Mouse (Mus musculus) neural tube, embryonic 15.5 days (tissue): ENCODE results near the gene Add1. TPM values are rescaled to one million over a fixed set of nuclear protein-coding genes. Genes with fewer than 3 reads are reported as not detected.

Experiments
- ATAC-seq: fragments of 200-750 bp; cut with Nextera tagmentation; 2 replicates; pipeline ENCODE4 v1.8.0; 2017; ENCODE audit warnings: mild to moderate bottlenecking, moderate TSS enrichment, moderate library complexity; ENCODE audit not compliant: low FRiP score
- H3K27ac ChIP-seq: fragments of 300-500 bp; sonication (generic); replicated peaks from 2 replicates; pipeline ENCODE4 v1.5.1; 2015; ENCODE audit warnings: mild to moderate bottlenecking, inconsistent platforms
- H3K27me3 ChIP-seq: fragments of 300-500 bp; sonication (generic); replicated peaks from 2 replicates; pipeline ENCODE4 v1.6.1; 2015; ENCODE audit warnings: inconsistent platforms
- H3K36me3 ChIP-seq: fragments of 300-500 bp; sonication (generic); 2 replicates; pipeline ENCODE4 v1.6.1; 2015; ENCODE audit warnings: inconsistent platforms
- H3K4me1 ChIP-seq: fragments of 300-500 bp; sonication (generic); 2 replicates; pipeline ENCODE4 v1.6.1; 2015; ENCODE audit warnings: inconsistent platforms
- H3K4me2 ChIP-seq: fragments of 300-500 bp; sonication (generic); 2 replicates; pipeline ENCODE4 v1.6.1; 2015; ENCODE audit warnings: inconsistent platforms, mild to moderate bottlenecking, moderate library complexity
- H3K4me3 ChIP-seq: fragments of 300-500 bp; sonication (generic); replicated peaks from 2 replicates; pipeline ENCODE4 v1.5.1; 2015; ENCODE audit warnings: mild to moderate bottlenecking, inconsistent platforms
- H3K9ac ChIP-seq: fragments of 300-500 bp; sonication (generic); replicated peaks from 2 replicates; pipeline ENCODE4 v1.6.1; 2015; ENCODE audit warnings: mild to moderate bottlenecking, inconsistent platforms
- H3K9me3 ChIP-seq: fragments of 300-500 bp; sonication (generic); replicated peaks from 2 replicates; pipeline ENCODE4 v1.6.1; 2016; ENCODE audit warnings: inconsistent platforms
- WGBS: fragments of 180-500 bp; shearing (Covaris S2); methylation state at CpG from one replicate; pipeline ENCODE4 v1.1.7; 2015; ENCODE audit warnings: mixed read lengths; 5-methylcytosine and 5-hydroxymethylcytosine counted together
- polyA plus RNA-seq: library from polyadenylated mRNA; unstranded; fragments of >200 nt; fragmentation: Nextera tagmentation; extraction: Ambion mirVana; gene quantifications from 2 replicates; pipeline ENCODE4 v1.2.1, GENCODE M21; 2015

Gene Add1
- polyA plus RNA-seq, 1 experiment from 2014 or later = 205 TPM

- no peak overlapping the region for H3K4me3 ChIP-seq
- ATAC-seq = no peak
- no peaks in the 10 kb centered on the region for H3K4me1 ChIP-seq
- H3K4me2 ChIP-seq = no peak overlapping the region
- no peak overlapping the region for H3K9ac ChIP-seq
- no peaks in the 10 kb centered on the region for H3K27me3 ChIP-seq
- H3K9me3 ChIP-seq = no peaks in the 10 kb centered on the region
- H3K27ac ChIP-seq = no peak overlapping the region
- no peaks in the 10 kb centered on the region for H3K36me3 ChIP-seq
- 86% methylated on average over 5 of the region's 5 CpGs for WGBS
Measured at GRCm38 (mm10) chr5:34534776-34535581, 38.5 kb upstream of the Add1 start.

DNA sequence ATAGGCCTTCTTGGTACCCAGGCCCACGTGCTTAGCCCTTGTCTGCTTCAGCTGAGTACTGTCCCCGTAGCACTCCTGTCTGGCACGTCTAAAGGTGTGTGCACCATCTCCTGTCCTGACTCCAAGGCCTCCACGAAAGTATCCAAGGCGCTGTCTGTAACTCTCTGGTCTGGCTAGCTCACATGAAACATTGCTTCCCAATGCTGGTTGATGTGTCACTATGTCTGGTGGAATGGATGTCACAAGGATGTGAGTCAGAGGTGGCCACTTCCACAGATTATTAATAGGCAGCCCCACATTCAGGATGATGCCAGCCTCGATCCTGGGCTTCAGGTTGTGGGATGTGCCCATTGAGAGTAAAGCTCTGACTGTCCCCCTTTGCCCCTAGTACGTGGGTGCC lies 37.6 kb upstream of the Add1 start:
- no peak for ATAC-seq
- H3K27me3 ChIP-seq = no peaks in the 10 kb centered on the region
- WGBS = 84% methylated on average over 7 of the region's 7 CpGs
- no peak overlapping the region for H3K9ac ChIP-seq
- no peaks in the 10 kb centered on the region for H3K4me1 ChIP-seq
- H3K36me3 ChIP-seq = no peaks in the 10 kb centered on the region
- no peak overlapping the region for H3K27ac ChIP-seq
- no peaks in the 10 kb centered on the region for H3K9me3 ChIP-seq
- H3K4me3 ChIP-seq = no peak overlapping the region
- H3K4me2 ChIP-seq = no peak overlapping the region

DNA sequence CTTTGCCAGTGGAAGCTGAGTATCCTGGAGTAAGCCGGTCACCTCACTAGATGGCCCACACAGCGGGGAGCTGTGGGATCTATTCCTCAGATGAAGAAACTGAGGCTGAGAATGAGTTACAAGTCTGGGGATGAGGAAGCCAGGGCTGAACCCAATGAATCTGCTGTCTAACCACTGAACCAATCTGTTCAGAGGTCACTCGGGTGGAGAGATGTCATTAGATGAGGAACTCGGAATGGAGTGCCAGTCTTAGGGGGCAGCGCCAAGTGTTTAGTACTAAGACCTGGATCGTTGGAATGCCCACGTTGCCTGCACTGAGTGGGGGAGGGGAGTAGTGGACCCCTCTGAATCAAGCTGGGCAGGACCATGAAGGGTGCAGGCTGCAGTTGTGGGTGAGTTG lies 35.4 kb upstream of the Add1 start:
- Histone ChIP-seq H3K27me3 (no peaks in the 10 kb centered on the region), H3K4me2 (no peak overlapping the region), H3K36me3 (no peaks in the 10 kb centered on the region), H3K27ac (no peak overlapping the region), H3K9ac (no peak overlapping the region), H3K4me3 (no peak overlapping the region), H3K9me3 (no peaks in the 10 kb centered on the region), H3K4me1 (no peaks in the 10 kb centered on the region)
- no peak for ATAC-seq
- 75% methylated on average over 7 of the region's 7 CpGs for WGBS

- no peak overlapping the region for H3K9ac ChIP-seq
- H3K9me3 ChIP-seq = no peaks in the 10 kb centered on the region
- H3K4me2 ChIP-seq = no peak overlapping the region
- no peak for ATAC-seq
- no peaks in the 10 kb centered on the region for H3K4me1 ChIP-seq
- H3K36me3 ChIP-seq = no peaks in the 10 kb centered on the region
- 46% methylated on average over 5 of the region's 5 CpGs for WGBS
- H3K27ac ChIP-seq = no peak overlapping the region
- H3K27me3 ChIP-seq = no peaks in the 10 kb centered on the region
- no peak overlapping the region for H3K4me3 ChIP-seq
Measured at GRCm38 (mm10) chr5:34538527-34538926, 34.9 kb upstream of the Add1 start.

DNA sequence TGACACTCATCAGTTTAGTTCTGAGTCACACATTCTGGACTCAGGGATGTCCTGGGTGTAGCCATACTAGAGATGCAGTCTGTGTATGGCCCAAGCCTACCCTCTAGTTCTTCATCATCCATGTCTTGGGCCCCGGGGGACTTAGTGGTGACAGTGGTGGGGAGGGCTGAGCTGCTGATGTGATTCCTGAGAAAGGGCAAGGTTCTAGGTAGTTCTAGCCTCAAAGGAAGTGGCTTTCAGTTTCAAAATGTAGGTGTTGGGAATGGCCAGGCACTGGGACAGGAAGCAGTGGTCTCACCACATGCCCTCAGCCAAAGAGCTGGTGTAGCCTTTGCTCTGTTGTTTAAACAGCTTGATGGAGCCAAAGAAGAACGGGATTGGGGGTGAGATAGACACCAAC lies 34.3 kb upstream of the Add1 start:
- WGBS = 93% methylated on average over 2 of the region's 2 CpGs

DNA sequence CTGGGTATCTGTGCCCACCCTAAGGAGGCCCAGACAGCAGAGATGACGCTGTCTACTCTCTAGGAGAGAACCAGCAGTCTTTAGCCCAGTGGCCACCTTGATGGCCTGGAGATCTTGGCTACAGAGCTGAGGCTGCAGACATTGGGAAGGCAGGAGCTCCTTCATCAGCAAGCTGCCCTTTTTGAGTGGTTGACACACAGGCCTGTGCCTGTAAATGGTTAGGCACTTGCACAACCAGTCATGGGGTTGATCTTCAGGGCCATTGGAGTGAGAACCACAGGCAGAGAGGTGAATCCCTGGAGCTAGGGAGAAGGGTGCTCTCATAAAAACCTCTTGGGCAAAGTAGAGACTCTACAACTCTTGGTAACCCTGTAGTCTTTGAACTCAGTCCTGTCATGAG lies 31.3 kb upstream of the Add1 start:
- H3K27ac ChIP-seq = no peak overlapping the region
- H3K9me3 ChIP-seq = no peaks in the 10 kb centered on the region
- WGBS = 95% methylated on average over 1 of the region's 1 CpGs
- H3K36me3 ChIP-seq = no peaks in the 10 kb centered on the region
- H3K9ac ChIP-seq = no peak overlapping the region
- H3K4me3 ChIP-seq = no peak overlapping the region
- H3K4me2 ChIP-seq = no peak overlapping the region
- H3K27me3 ChIP-seq = no peaks in the 10 kb centered on the region
- ATAC-seq = no peak
- H3K4me1 ChIP-seq = no peaks in the 10 kb centered on the region

More for the DNA sequence above, 34.3 kb upstream of the Add1 start:
- Histone ChIP-seq H3K36me3 (no peaks in the 10 kb centered on the region), H3K4me2 (no peak overlapping the region), H3K4me1 (no peaks in the 10 kb centered on the region), H3K4me3 (no peak overlapping the region), H3K9me3 (no peaks in the 10 kb centered on the region), H3K9ac (no peak overlapping the region), H3K27me3 (no peaks in the 10 kb centered on the region), H3K27ac (no peak overlapping the region)
- no peak for ATAC-seq

DNA sequence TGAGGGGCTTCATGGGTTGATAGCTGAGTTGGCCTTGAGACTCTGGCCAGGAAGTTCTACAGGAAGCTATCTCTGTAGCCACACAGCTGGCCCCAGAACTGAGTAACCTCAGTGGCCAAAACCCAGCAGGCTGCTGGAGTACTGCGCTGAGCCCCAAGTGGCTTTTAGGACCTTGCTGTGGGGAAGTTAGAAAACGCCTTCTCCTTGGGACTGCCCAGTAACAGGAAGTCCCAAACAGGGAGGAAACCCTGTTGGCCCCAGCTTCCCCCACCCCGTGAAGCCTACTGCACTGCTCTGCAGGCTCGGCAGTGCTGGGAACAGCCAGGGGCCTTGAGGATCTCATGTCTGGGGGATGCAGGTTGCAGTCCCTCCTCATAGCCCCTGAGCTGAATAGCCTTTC lies 30.4 kb upstream of the Add1 start:
- 55% methylated on average over 4 of the region's 4 CpGs for WGBS
- H3K4me1 ChIP-seq = no peaks in the 10 kb centered on the region
- no peak for ATAC-seq

GRCm38 (mm10) chr5:34547410-34547809 lies 26.1 kb upstream of the Add1 start:
- Histone ChIP-seq H3K27me3 (no peaks in the 10 kb centered on the region), H3K4me3 (no peak overlapping the region), H3K27ac (no peak overlapping the region), H3K9ac (no peak overlapping the region), H3K4me1 (peaks cover 26% of the 10 kb centered on the region), H3K36me3 (peaks cover 10% of the 10 kb centered on the region), H3K4me2 (no peak overlapping the region), H3K9me3 (no peaks in the 10 kb centered on the region)
- ATAC-seq = no peak

More for the DNA sequence above, 30.4 kb upstream of the Add1 start:
- Histone ChIP-seq H3K27ac (no peak overlapping the region), H3K9ac (no peak overlapping the region), H3K36me3 (no peaks in the 10 kb centered on the region), H3K4me3 (no peak overlapping the region), H3K4me2 (no peak overlapping the region), H3K27me3 (no peaks in the 10 kb centered on the region), H3K9me3 (no peaks in the 10 kb centered on the region)

DNA sequence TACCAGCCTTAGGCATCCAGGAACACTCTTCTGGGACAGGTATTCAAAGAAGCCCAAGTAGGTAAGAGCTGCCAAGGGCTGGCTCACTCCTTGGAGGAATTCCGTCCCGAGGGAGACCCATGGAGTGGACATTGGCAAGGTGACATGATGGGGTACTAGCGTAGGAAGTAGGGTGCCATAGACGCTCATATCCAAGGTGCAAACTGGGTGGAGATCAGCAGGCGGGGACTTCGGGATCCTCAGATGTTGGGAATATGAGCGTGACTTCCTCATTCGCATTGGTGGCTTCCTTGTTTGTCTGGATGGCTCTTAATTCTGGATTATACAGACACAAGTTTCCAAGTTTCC lies 24.4 kb upstream of the Add1 start:
- WGBS = 29% methylated on average over 8 of the region's 8 CpGs
- peak; percentile 16; the same call in 1 of the 2 replicates for ATAC-seq

GRCm38 (mm10) chr5:34549483-34550221 lies 23.8 kb upstream of the Add1 start:
- peak overlapping the region; percentile 74 for H3K4me2 ChIP-seq
- H3K4me3 ChIP-seq = peak overlapping the region; percentile 77
- peaks cover 31% of the 10 kb centered on the region for H3K4me1 ChIP-seq
- no peaks in the 10 kb centered on the region for H3K9me3 ChIP-seq
- H3K36me3 ChIP-seq = peaks cover 22% of the 10 kb centered on the region
- no peaks in the 10 kb centered on the region for H3K27me3 ChIP-seq
- peak overlapping the region; percentile 92 for H3K9ac ChIP-seq
- ATAC-seq = peak; percentile 93
- H3K27ac ChIP-seq = peak overlapping the region; percentile 81
- 1% methylated on average over 48 of the region's 49 CpGs for whole genome bisulfite sequencing

More for the DNA sequence above, 24.4 kb upstream of the Add1 start:
- Histone ChIP-seq H3K9me3 (no peaks in the 10 kb centered on the region), H3K4me2 (peak overlapping the region; percentile 74), H3K27me3 (no peaks in the 10 kb centered on the region), H3K4me1 (peaks cover 31% of the 10 kb centered on the region), H3K36me3 (peaks cover 19% of the 10 kb centered on the region), H3K27ac (peak overlapping the region; percentile 81; the same call in 1 of the 2 replicates), H3K4me3 (peak overlapping the region; percentile 77), H3K9ac (peak overlapping the region; percentile 92)

DNA sequence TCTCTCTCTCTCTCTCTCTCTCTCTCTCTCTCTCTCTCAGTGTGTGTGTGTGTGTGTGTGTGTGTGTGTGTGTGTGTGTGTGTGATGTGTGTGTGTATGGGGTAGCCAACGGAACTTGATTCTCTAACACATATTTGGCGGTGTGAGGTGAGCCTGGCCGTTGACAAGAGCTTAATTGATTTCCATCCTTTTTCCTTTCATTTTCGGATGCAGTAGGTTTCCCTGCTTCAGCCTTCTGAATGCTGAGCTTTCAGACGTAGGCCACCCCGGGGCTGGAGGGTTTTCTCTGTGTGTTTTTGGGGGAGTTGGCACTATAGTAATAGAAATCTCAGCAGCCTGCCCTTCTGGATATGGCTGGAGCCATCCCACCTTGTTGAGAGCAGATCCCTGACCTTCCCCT lies 23.2 kb upstream of the Add1 start:
- peak overlapping the region; percentile 74 for H3K4me2 ChIP-seq
- peak overlapping the region; percentile 81 for H3K27ac ChIP-seq
- H3K9ac ChIP-seq = peak overlapping the region; percentile 92
- peak overlapping the region; percentile 77 for H3K4me3 ChIP-seq
- no peaks in the 10 kb centered on the region for H3K27me3 ChIP-seq
- no peaks in the 10 kb centered on the region for H3K9me3 ChIP-seq
- peaks cover 31% of the 10 kb centered on the region for H3K4me1 ChIP-seq
- ATAC-seq = peak; percentile 25
- WGBS = 10% methylated on average over 6 of the region's 6 CpGs
- H3K36me3 ChIP-seq = peaks cover 25% of the 10 kb centered on the region

GRCm38 (mm10) chr5:34551821-34552220 lies 21.6 kb upstream of the Add1 start:
- Histone ChIP-seq H3K36me3 (peaks cover 41% of the 10 kb centered on the region), H3K27me3 (no peaks in the 10 kb centered on the region), H3K4me3 (no peak overlapping the region), H3K9ac (no peak overlapping the region), H3K4me1 (peaks cover 31% of the 10 kb centered on the region), H3K9me3 (no peaks in the 10 kb centered on the region), H3K4me2 (no peak overlapping the region), H3K27ac (no peak overlapping the region)
- WGBS = 89% methylated on average over 4 of the region's 4 CpGs
- no peak for ATAC-seq
